Mouse (Mus musculus): ENCODE measurements around the gene Cdk5rap3. TPM values are rescaled to one million over a fixed set of nuclear protein-coding genes. Genes with fewer than 3 reads are reported as not detected.
A peak's percentile ranks its signal among the peaks of the same experiment; 100 is the strongest.

The Cdk5rap3 gene
- total and polyA plus RNA-seq, 3 experiments, result 45.2 to 55.4 TPM; not detected in 1

DNA sequence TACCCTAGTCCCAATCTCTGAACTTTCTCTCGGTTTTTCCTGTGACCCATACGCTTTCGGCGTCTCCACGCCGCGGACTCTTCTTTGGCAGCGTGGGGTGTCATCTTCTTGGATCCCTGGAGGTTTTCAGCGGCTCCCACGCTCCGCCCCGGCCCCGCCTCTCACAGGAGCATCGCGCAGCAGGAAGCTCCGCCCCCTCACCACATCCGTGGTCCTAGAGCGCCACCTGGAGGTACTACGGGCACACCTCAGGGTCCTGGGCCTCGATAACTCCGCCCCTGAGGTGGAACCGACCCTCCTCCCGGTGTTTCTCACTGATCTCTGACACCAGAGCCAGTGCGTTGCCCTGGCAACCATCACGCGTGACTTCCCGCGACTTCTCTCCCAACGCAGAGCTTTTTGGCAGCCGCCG is 54.4 kb downstream of the Cdk5rap3 start (continued):
- TF ChIP-seq TCF12 (IDR thresholded peaks at IDR 0.05; ENCODE audit: low read depth, low read length) (0 out of 2 replicates have a peak, but pooled peaks have one; percentile 25), NELFE (IDR thresholded peaks at IDR 0.05; ENCODE audit: low read depth, low read length) (no peak), KAT2A (conservative IDR thresholded peaks at IDR 0.05; ENCODE audit: low read depth, low read length) (no peak), E2F4 (IDR thresholded peaks at IDR 0.05; ENCODE audit: borderline replicate concordance, low read depth, low read length) (no peak), NRF1 (IDR thresholded peaks at IDR 0.05; ENCODE audit: insufficient read depth, low read depth, low read length, poor library complexity, severe bottlenecking) (peak; percentile 35; the same call in 1 of the 2 replicates), MYB (IDR thresholded peaks at IDR 0.05; ENCODE audit: low read depth, low read length) (no peak), GATA1 (IDR thresholded peaks at IDR 0.05; ENCODE audit: low read depth, low read length) (no peak), ELF1 (IDR thresholded peaks at IDR 0.05; ENCODE audit: low read depth, low read length) (peak; percentile 72), ZC3H11A (IDR thresholded peaks at IDR 0.05; ENCODE audit: low read depth, low read length) (peak; percentile 89), RAD21 (IDR thresholded peaks at IDR 0.05; ENCODE audit: low read depth, low read length) (no peak; the same call in none of the 2 replicates), MEF2A (IDR thresholded peaks at IDR 0.05; ENCODE audit: extremely low read depth, insufficient replicate concordance, low read depth, low read length, poor library complexity, severe bottlenecking) (no peak), BHLHE40 (IDR thresholded peaks at IDR 0.05; ENCODE audit: borderline replicate concordance, low read depth, low read length) (peak; percentile 95), TAL1 (IDR thresholded peaks at IDR 0.05; ENCODE audit: low read length) (no peak), CHD1 (IDR thresholded peaks at IDR 0.05; ENCODE audit: low read depth, low read length) (no peak), EP300 (IDR thresholded peaks at IDR 0.05; ENCODE audit: low read depth in 1 of 2, low read length in 2 of 2) (peak in 1 of 2 experiments; percentile 13; a peak in 1 of 4 replicates), MYC (IDR thresholded peaks at IDR 0.05; ENCODE audit: low read depth, low read length) (0 out of 2 replicates have a peak, but pooled peaks have one; percentile 71), ZKSCAN1 (IDR thresholded peaks at IDR 0.05; ENCODE audit: low read depth, low read length) (no peak), ETS1 (IDR thresholded peaks at IDR 0.05; ENCODE audit: low read depth, low read length) (0 out of 2 replicates have a peak, but pooled peaks have one; percentile 9), MAFK (IDR thresholded peaks at IDR 0.05; ENCODE audit: borderline replicate concordance, low read depth, low read length) (no peak), USF2 (IDR thresholded peaks at IDR 0.05; ENCODE audit: borderline replicate concordance in 1 of 2, insufficient read depth in 1 of 2, low read depth in 1 of 2, low read length in 2 of 2) (no peak)

DNA sequence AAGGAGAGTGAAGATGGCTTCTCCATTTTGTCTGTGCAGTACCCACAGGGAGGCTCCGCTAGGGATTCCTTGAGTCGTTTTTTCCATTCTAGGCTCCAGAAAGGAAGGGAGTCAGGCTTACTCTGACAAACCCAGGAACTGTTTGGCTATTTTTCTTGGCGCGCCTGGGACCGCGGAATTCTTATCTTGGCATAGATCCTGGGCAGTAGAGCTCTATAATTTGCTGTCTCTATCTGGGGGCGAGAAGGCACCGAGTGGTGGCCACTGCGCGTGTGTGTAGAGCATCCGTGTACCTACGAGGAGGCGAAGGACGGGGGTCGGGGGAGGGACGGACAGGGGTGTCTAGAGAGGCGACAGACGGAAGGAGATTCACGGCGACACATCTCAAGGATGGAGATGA is 54.9 kb downstream of the Cdk5rap3 start:
- H3K9me3 ChIP-seq (replicated peaks; ENCODE audit: insufficient read depth, low read length), result no peaks in the 10 kb centered on the region
- no peaks in the 10 kb centered on the region; a peak in 1 of 4 replicates for H3K27me3 ChIP-seq (ENCODE audit: control insufficient read depth in 1 of 2, insufficient read depth in 2 of 2, low read length in 2 of 2)
- peak overlapping the region; percentile 56 to 64 for H3K4me3 ChIP-seq (ENCODE audit: control insufficient read depth in 1 of 2, insufficient read depth in 1 of 2, low read depth in 2 of 2, low read length in 2 of 2)
- H3K27ac ChIP-seq (ENCODE audit: control insufficient read depth, low read depth, low read length), result no peak overlapping the region
- TF ChIP-seq ZC3H11A (IDR thresholded peaks at IDR 0.05; ENCODE audit: low read depth, low read length) (no peak), ZMIZ1 (IDR thresholded peaks at IDR 0.05; ENCODE audit: low read depth, low read length) (no peak), MYB (IDR thresholded peaks at IDR 0.05; ENCODE audit: low read depth, low read length) (no peak), ZKSCAN1 (IDR thresholded peaks at IDR 0.05; ENCODE audit: low read depth, low read length) (no peak), BHLHE40 (IDR thresholded peaks at IDR 0.05; ENCODE audit: borderline replicate concordance, low read depth, low read length) (no peak), CTCF (IDR thresholded peaks at IDR 0.05 in 2 of 3, conservative IDR thresholded peaks at IDR 0.05 in 1 of 3; ENCODE audit: control insufficient read depth in 1 of 3, insufficient read depth in 1 of 3, low read depth in 2 of 3, low read length in 3 of 3, poor library complexity in 1 of 3, severe bottlenecking in 1 of 3) (no peak; a peak in 1 of 6 replicates), EP300 (IDR thresholded peaks at IDR 0.05; ENCODE audit: low read depth in 1 of 2, low read length in 2 of 2) (no peak), MXI1 (IDR thresholded peaks at IDR 0.05; ENCODE audit: low read depth, low read length) (no peak), GABPA (IDR thresholded peaks at IDR 0.05; ENCODE audit: low read depth, low read length) (no peak), MAX (IDR thresholded peaks at IDR 0.05; ENCODE audit: low read length) (no peak), ELF1 (IDR thresholded peaks at IDR 0.05; ENCODE audit: low read depth, low read length) (no peak), POLR2AphosphoS5 (IDR thresholded peaks at IDR 0.05; ENCODE audit: borderline replicate concordance, low read depth, low read length) (no peak), ETS1 (IDR thresholded peaks at IDR 0.05; ENCODE audit: low read depth, low read length) (no peak), KAT2A (conservative IDR thresholded peaks at IDR 0.05; ENCODE audit: low read depth, low read length) (no peak), SIN3A (IDR thresholded peaks at IDR 0.05; ENCODE audit: low read length) (no peak), POLR2A (IDR thresholded peaks at IDR 0.05; ENCODE audit: control insufficient read depth in 1 of 2, insufficient read depth in 1 of 2, low read depth in 1 of 2, low read length in 2 of 2, poor library complexity in 1 of 2) (no peak)
- peak; percentile 28 for DNase-seq (ENCODE audit: low read depth, low spot score)
- no peaks in the 10 kb centered on the region for H3K36me3 ChIP-seq (ENCODE audit: control insufficient read depth in 1 of 2, insufficient read depth in 2 of 2, low read length in 2 of 2)
- peaks cover 0 to 10% of the 10 kb centered on the region in 2 experiments; a peak in 1 of 4 replicates for H3K4me1 ChIP-seq (ENCODE audit: control insufficient read depth in 1 of 2, insufficient read depth in 2 of 2, low read length in 2 of 2)
- peak overlapping the region; percentile 34 for H3K9ac ChIP-seq (ENCODE audit: control insufficient read depth, low read depth, low read length, poor library complexity, severe bottlenecking)
- H3K79me2 ChIP-seq (ENCODE audit: control insufficient read depth, insufficient read depth, low read length, poor library complexity), result no peaks in the 10 kb centered on the region
